Mouse (Mus musculus) heart, postnatal 4 days (tissue): ENCODE data around the gene Porcn. TPM values are rescaled to one million over a fixed set of nuclear protein-coding genes. Genes with fewer than 3 reads are reported as not detected.

Experiments
- DNase-seq: peaks from one replicate; pipeline ENCODE4 v3.0.0; 2021
- total RNA-seq, 2 experiments: library from RNA; stranded (reverse); gene quantifications; 2 replicates each; pipeline ENCODE4 v1.2.3; 2021

Porcn gene
- total RNA-seq: 1 to 10 TPM; 2.0 to 2.7 TPM

GRCm38 (mm10) chrX:8206015-8206693, at the start of gene Porcn:
Gene Porcn, minus strand, starts transcription at chrX:8206525.
- peak; percentile 81 for DNase-seq

GRCm38 (mm10) chrX:8255807-8256206, 49.5 kb upstream of the Porcn start:
- no peak for DNase-seq

GRCm38 (mm10) chrX:8253711-8254110, 47.4 kb upstream of the Porcn start:
- no peak for DNase-seq

- peak; percentile 77 for DNase-seq
These were observed 46.3 kb upstream of the Porcn start, which contains the start of gene Ftsj1 for GRCm38 (mm10) chrX:8252334-8253285. Gene Ftsj1, minus strand, starts transcription at chrX:8252406.

DNA sequence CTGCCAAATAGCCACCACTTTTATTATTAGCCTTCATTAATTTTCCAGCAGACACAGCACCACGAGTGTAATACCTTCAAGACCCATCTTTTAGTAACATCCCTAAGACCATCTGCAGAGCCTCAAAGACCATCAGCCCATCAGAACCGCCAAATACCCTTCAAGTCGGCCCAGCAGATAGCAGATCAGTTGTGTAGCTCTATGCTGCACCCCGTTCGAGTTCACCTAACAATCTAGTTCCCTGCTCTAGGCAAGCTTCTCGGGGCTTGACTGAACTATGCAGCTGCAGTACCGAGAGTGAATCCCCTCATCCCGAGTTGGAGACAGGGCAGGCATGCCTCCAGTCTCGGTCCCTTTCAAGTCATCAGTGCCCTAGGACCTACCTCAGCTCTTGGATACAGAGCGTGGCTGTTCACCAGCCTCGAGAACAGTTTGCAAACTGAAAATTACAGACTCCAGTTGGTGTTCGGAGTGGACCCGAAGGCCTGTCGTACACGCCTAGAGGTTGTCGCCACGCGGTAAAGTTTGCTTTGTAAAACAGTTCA, 45.5 kb upstream of the Porcn start:
- no peak for DNase-seq

DNA sequence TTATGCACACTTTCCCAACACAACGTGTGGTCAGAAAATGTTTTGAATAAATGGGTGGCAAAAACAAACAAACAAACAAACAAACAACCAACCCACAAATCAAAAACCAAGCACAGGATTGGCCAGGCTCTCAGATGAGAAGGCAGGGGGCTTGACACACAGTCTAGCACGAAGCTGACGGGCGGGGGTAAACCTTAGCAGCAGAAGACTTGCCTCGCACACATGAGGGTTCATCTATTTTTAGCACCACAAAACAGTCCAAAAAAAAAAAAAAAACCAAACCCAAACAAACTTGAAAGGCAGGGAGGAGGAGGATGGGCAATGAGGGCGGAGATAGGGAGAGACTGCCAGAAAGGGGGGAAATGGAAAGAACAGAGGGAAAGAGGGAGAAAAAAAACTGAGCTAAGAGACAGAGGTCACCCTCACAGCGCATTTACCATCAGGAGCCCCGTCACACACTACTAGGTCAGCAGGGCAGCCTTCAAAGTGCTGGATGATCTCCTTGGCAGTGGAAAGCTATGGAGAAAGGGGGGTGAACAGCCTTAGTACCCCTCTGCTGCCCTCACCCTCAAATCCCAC, 42.3 kb upstream of the Porcn start:
- no peak for DNase-seq

- DNase-seq: no peak
These were observed 41.4 kb upstream of the Porcn start for GRCm38 (mm10) chrX:8247680-8248079.

GRCm38 (mm10) chrX:8238804-8239395, 32.6 kb upstream of the Porcn start:
- no peak for DNase-seq

DNA sequence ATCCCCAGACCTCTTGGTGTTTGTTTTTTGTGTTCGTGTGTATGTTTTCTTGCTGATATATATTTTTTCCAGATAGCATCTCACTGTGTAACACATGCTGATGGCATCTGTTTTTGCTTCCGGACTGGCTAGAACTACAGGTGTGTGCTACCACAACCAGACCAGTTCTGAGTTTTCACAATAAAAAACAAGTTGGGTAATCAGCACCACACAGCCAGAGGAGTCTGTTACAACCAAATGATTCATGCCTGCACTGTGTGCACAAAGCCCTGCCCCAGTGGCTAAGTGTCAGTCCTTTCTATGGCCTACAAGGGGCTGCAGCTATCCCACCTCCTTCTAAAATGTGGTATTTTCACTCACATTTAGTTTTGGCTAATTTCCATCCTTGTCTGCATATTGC, 30.4 kb upstream of the Porcn start:
- DNase-seq: no peak

- DNase-seq: no peak
These were observed 27.3 kb upstream of the Porcn start for GRCm38 (mm10) chrX:8233602-8234001.

- DNase-seq: no peak
These were observed 23.9 kb upstream of the Porcn start for GRCm38 (mm10) chrX:8230272-8230671.

GRCm38 (mm10) chrX:8223473-8223872, 17.1 kb upstream of the Porcn start:
- DNase-seq: no peak

DNA sequence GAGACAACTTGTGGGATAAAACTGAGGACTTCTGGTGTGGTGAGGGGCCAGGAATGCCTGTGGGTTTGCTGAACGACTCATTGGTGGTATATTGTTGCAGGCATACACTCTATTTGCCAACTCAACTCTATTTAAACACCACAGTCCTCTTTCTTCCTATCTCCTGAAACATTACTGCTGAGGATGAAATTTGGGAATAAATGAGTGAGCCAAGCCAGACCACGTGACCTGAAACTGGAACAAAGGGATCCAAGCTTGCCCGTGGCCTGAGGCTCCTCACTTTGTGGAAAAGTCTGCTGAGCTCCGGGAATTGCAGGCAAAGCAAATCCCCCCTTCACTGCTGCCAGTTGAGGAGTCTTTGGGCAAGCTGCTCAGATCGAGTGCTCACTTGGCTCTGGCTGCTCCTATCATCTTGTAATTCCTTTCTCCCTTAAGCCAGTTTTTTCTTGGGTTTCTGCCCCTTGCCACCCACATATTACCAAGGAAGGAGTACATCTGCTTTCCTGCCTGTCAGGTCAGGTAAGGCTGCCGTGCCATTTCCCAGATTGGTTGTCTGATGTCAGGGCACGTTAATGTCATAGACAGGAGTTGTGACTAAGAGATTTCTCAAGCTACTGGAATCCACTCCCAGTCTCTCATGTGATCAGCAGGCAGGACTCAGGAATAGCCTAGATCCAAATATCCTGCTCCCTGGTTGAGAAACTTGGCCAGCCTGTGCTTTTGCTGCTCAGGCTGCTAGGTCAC, 16.5 kb upstream of the Porcn start:
- DNase-seq: no peak

GRCm38 (mm10) chrX:8222296-8222677, 16.0 kb upstream of the Porcn start:
- no peak for DNase-seq

GRCm38 (mm10) chrX:8219651-8220050, 13.3 kb upstream of the Porcn start:
- no peak for DNase-seq

- no peak for DNase-seq
These were observed 11.8 kb upstream of the Porcn start for GRCm38 (mm10) chrX:8218114-8218513.

DNA sequence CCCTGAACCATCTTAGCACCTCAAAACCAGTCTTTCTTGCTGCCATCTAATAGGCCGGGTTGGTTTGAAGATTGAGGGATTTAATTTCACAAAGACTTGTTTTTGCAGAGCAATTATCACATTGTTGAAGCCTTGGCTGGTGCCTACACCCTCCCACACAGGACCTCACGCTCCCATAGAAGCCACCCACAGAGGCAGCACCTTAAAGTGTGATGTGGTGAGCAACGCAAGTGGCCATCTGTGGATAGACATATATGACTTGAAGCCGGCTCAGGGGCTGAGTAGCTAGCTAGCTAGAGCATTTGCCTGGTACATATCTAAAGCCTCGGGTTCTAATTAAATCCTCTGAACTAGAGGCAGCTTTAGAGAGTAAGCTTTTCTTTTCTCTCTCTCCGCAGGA, 11.1 kb upstream of the Porcn start:
- no peak for DNase-seq

GRCm38 (mm10) chrX:8211490-8212207, 5.3 kb upstream of the Porcn start:
- DNase-seq: no peak

- DNase-seq: no peak
These were observed 3.4 kb upstream of the Porcn start for GRCm38 (mm10) chrX:8209720-8210119.

- no peak for DNase-seq
These were observed 899 bp upstream of the Porcn start for GRCm38 (mm10) chrX:8207224-8207623.

GRCm38 (mm10) chrX:8206694-8207197, 421 bp upstream of the Porcn start:
- no peak for DNase-seq
